Mouse (Mus musculus) myocyte (in vitro differentiated cells): ENCODE data around the gene Tmem156. TPM values are rescaled to one million over a fixed set of nuclear protein-coding genes. Genes with fewer than 3 reads are reported as not detected.

Experiments
- H3K27me3 ChIP-seq: one replicate; pipeline ENCODE4 v1.6.1; 2011; ENCODE audit not compliant: control insufficient read depth, insufficient read depth, insufficient read length
- H3K36me3 ChIP-seq: one replicate; pipeline ENCODE4 v1.6.1; 2011; ENCODE audit not compliant: control insufficient read depth, insufficient read depth
- H3K4me2 ChIP-seq: one replicate; pipeline ENCODE4 v1.6.1; 2011; ENCODE audit warnings: low read depth, control low read depth
- H3K4me3 ChIP-seq: one replicate; pipeline ENCODE4 v1.5.1; 2011; ENCODE audit warnings: mild to moderate bottlenecking, control low read depth, moderate library complexity
- H3K79me2 ChIP-seq: one replicate; pipeline ENCODE4 v1.6.1; 2011; ENCODE audit not compliant: control insufficient read depth, insufficient read depth
- H3ac ChIP-seq: one replicate; pipeline ENCODE4 v1.6.1; 2011; ENCODE audit not compliant: control insufficient read depth, insufficient read length
- CEBPB ChIP-seq: IDR thresholded peaks from 2 replicates; pipeline ENCODE4 v1.6.1; 2011; ENCODE audit warnings: mild to moderate bottlenecking, moderate library complexity; ENCODE audit not compliant: poor library complexity, insufficient read depth, severe bottlenecking
- E2F4 ChIP-seq: IDR thresholded peaks from one replicate; pipeline ENCODE4 v1.6.1; 2011; ENCODE audit warnings: mild to moderate bottlenecking, control low read depth, moderate library complexity; ENCODE audit not compliant: insufficient read depth
- MAX ChIP-seq: IDR thresholded peaks from one replicate; pipeline ENCODE4 v1.6.1; 2011; ENCODE audit warnings: low read depth, mild to moderate bottlenecking, control low read depth
- MYOD1 ChIP-seq, 3 experiments: IDR thresholded peaks; one replicate each; pipeline ENCODE4 v1.6.1; 2011; ENCODE audit warnings: control low read depth in 2 of 3, low read depth in 2 of 3, mild to moderate bottlenecking in 2 of 3, moderate library complexity in 1 of 3; ENCODE audit not compliant: insufficient read length in 2 of 3, control insufficient read depth in 1 of 3
- MYOG ChIP-seq, 3 experiments: IDR thresholded peaks; one replicate each; pipeline ENCODE4 v1.6.1; 2011; ENCODE audit warnings: control low read depth in 2 of 3, low read depth in 2 of 3, mild to moderate bottlenecking in 2 of 3; ENCODE audit not compliant: insufficient read length in 2 of 3, control insufficient read depth in 1 of 3, insufficient read depth in 1 of 3
- POLR2A ChIP-seq: IDR thresholded peaks from one replicate; pipeline ENCODE4 v1.6.1; 2011; ENCODE audit warnings: low read depth, mild to moderate bottlenecking, control low read depth, moderate library complexity; ENCODE audit not compliant: insufficient read length
- POLR2AphosphoS2 ChIP-seq: IDR thresholded peaks from one replicate; pipeline ENCODE4 v1.6.1; 2011; ENCODE audit warnings: low read depth, control low read depth; ENCODE audit not compliant: insufficient read length
- REST ChIP-seq: IDR thresholded peaks from one replicate; pipeline ENCODE4 v1.6.1; 2011; ENCODE audit warnings: mild to moderate bottlenecking, control low read depth, moderate library complexity; ENCODE audit not compliant: insufficient read depth, insufficient read length
- SRF ChIP-seq: IDR thresholded peaks from one replicate; pipeline ENCODE4 v1.6.1; 2011; ENCODE audit warnings: low read depth; ENCODE audit not compliant: control insufficient read depth, insufficient read length
- TCF12 ChIP-seq: IDR thresholded peaks from one replicate; pipeline ENCODE4 v1.6.1; 2011; ENCODE audit warnings: mild to moderate bottlenecking, control low read depth; ENCODE audit not compliant: poor library complexity, insufficient read depth, severe bottlenecking
- TCF3 ChIP-seq: IDR thresholded peaks from one replicate; pipeline ENCODE4 v1.6.1; 2011; ENCODE audit warnings: low read depth, control low read depth; ENCODE audit not compliant: insufficient read length
- USF1 ChIP-seq: IDR thresholded peaks from one replicate; pipeline ENCODE4 v1.6.1; 2011; ENCODE audit warnings: low read depth, mild to moderate bottlenecking, control low read depth, moderate library complexity
- polyA plus RNA-seq: library from polyadenylated mRNA; unstranded; fragments of >200 nt; fragmentation: generic; extraction: Trizol; gene quantifications from one replicate; pipeline ENCODE4 v1.2.1, GENCODE M21; 2012; ENCODE audit warnings: missing spikeins

The Tmem156 gene
- polyA plus RNA-seq, 1 experiment = 0.61 TPM

DNA sequence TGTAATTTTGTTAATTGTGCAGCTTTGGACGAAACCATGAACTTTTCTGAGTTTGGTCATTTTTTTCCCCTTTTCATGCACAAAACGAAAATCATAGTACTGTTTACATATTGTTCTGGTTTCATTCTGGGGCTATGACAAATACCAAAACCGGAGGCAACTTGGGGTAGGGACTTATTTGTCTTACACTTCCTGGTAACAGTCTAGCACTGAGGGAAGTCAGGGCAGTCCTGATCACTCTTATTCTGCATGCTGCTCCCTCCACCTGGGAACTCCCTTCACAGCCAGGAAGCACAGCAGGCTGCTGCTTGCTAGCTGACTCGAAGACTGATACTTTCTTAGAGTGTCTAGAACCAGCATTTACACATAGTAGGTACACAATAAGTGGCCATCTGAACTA is 18.7 kb downstream of the Tmem156 start:
- no peak overlapping the region for H3K4me3 ChIP-seq

DNA sequence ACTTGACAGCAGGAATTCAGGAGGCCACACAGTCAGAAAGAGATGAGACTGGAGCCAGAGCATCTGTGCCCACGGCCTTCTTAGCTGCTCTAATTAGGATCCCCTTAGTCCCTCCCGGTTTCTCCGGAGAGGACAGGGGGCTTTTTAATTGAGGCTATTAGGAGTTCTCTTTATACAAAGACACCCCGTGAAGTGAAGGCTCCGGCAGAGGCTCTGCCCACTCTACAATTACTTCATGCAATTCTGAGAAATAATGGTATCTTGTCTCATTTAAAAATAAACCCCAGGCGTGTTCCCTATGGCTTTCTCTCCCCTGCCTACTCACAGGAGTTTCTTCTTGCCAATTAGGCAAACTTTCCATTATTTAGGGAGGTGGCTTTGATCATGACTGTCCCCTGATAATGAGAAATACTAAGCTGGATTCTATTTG is 20.2 kb downstream of the Tmem156 start:
- no peak overlapping the region for H3K4me3 ChIP-seq
- no peaks in the 10 kb centered on the region for H3K79me2 ChIP-seq
- H3ac ChIP-seq = no peak overlapping the region
- no peaks in the 10 kb centered on the region for H3K36me3 ChIP-seq
- H3K27me3 ChIP-seq = no peaks in the 10 kb centered on the region
- no peak overlapping the region for H3K4me2 ChIP-seq
- TF ChIP-seq MAX (no peak), SRF (no peak), REST (no peak), TCF3 (no peak), POLR2A (no peak), MYOG (IDR thresholded peaks at IDR 0.05; ENCODE audit: control insufficient read depth in 1 of 3, insufficient read depth in 1 of 3, insufficient read length in 2 of 3, low read depth in 2 of 3) (no peak), USF1 (no peak), TCF12 (no peak), POLR2AphosphoS2 (no peak), CEBPB (no peak), MYOD1 (IDR thresholded peaks at IDR 0.05; ENCODE audit: control insufficient read depth in 1 of 3, insufficient read length in 2 of 3, low read depth in 2 of 3) (no peak), E2F4 (no peak)

More for the DNA sequence above, 18.7 kb downstream of the Tmem156 start:
- H3K27me3 ChIP-seq = no peaks in the 10 kb centered on the region
- TF ChIP-seq POLR2A (no peak), MYOG (IDR thresholded peaks at IDR 0.05; ENCODE audit: control insufficient read depth in 1 of 3, insufficient read depth in 1 of 3, insufficient read length in 2 of 3, low read depth in 2 of 3) (no peak), SRF (no peak), TCF12 (no peak), CEBPB (no peak), POLR2AphosphoS2 (no peak), MYOD1 (IDR thresholded peaks at IDR 0.05; ENCODE audit: control insufficient read depth in 1 of 3, insufficient read length in 2 of 3, low read depth in 2 of 3) (no peak), TCF3 (no peak), E2F4 (no peak), MAX (no peak), USF1 (no peak)
- H3K4me2 ChIP-seq = no peak overlapping the region
- H3ac ChIP-seq = no peak overlapping the region
- H3K36me3 ChIP-seq = no peaks in the 10 kb centered on the region
- no peaks in the 10 kb centered on the region for H3K79me2 ChIP-seq

DNA sequence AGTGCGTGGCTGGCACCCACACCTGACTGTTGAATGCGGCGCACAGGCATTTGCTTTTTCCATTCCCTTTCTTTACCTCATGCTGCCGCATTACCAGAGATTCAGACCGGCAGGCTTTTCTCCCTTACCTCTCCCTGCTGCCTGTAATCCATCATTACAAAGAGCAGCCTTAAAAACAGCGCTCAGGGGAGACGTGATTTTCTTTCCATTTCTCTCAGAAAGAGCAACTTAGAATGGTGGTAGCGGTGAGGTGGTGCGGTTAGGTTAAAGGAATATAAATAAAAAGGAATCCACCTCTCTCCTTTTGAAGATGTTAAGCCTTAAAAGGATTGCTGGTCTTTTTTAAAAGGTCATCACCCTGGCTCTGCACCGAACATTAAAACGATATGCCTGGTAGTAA is 22.1 kb downstream of the Tmem156 start:
- no peak overlapping the region for H3K4me2 ChIP-seq
- no peak for TF ChIP-seq MAX
- TF ChIP-seq MYOG (IDR thresholded peaks at IDR 0.05; ENCODE audit: control insufficient read depth in 1 of 3, insufficient read depth in 1 of 3, insufficient read length in 2 of 3, low read depth in 2 of 3) = no peak
- no peak for TF ChIP-seq CEBPB
- no peak for TF ChIP-seq POLR2A
- no peak for TF ChIP-seq MYOD1 (IDR thresholded peaks at IDR 0.05; ENCODE audit: control insufficient read depth in 1 of 3, insufficient read length in 2 of 3, low read depth in 2 of 3)
- no peak for TF ChIP-seq USF1
- TF ChIP-seq SRF = no peak
- no peak for TF ChIP-seq REST
- TF ChIP-seq E2F4 = no peak
- no peak for TF ChIP-seq TCF3
- TF ChIP-seq POLR2AphosphoS2 = no peak

DNA sequence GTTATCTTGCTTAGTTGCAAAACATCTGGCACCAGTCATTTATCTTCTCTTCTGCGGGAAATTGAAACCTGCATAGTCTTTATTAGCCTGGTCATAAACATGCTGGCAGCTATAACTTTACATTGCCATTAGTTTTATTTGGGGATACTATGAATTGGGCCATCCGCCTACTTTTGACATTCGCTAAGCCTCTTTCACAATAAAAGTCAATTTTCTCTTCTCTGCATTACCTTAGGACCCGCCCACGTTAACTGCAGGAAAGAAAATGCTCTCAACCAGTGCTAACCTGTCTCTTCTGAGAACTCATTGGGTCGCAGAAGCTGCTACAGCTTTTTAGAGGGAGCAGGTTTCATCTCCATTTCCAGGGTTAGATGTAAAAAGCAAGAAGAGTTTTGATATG is 23.8 kb downstream of the Tmem156 start:
- H3K4me2 ChIP-seq = no peak overlapping the region
- no peak for TF ChIP-seq POLR2A
- no peak for TF ChIP-seq MAX
- TF ChIP-seq TCF12 = no peak
- no peak for TF ChIP-seq E2F4
- no peak for TF ChIP-seq USF1
- no peak for TF ChIP-seq POLR2AphosphoS2
- TF ChIP-seq TCF3 = no peak
- TF ChIP-seq SRF = no peak
- TF ChIP-seq MYOG (IDR thresholded peaks at IDR 0.05; ENCODE audit: control insufficient read depth in 1 of 3, insufficient read depth in 1 of 3, insufficient read length in 2 of 3, low read depth in 2 of 3) = no peak
- TF ChIP-seq MYOD1 (IDR thresholded peaks at IDR 0.05; ENCODE audit: control insufficient read depth in 1 of 3, insufficient read length in 2 of 3, low read depth in 2 of 3) = no peak
- no peak for TF ChIP-seq REST
- TF ChIP-seq CEBPB = no peak
- H3K79me2 ChIP-seq = no peaks in the 10 kb centered on the region
- H3K27me3 ChIP-seq = no peaks in the 10 kb centered on the region
- H3ac ChIP-seq = no peak overlapping the region
- no peak overlapping the region for H3K4me3 ChIP-seq
- H3K36me3 ChIP-seq = no peaks in the 10 kb centered on the region

More for the DNA sequence above, 22.1 kb downstream of the Tmem156 start:
- no peak overlapping the region for H3K4me3 ChIP-seq
- no peaks in the 10 kb centered on the region for H3K36me3 ChIP-seq
- no peaks in the 10 kb centered on the region for H3K27me3 ChIP-seq
- H3ac ChIP-seq = no peak overlapping the region
- no peaks in the 10 kb centered on the region for H3K79me2 ChIP-seq
